Mouse (Mus musculus) spleen, adult 2 months (tissue): ENCODE measurements at regions not wholly inside any gene's neighbourhood (a gene's known extent, or its start where the extent isn't known, plus 50 kb on each side); places are given as distances from the start of the nearest gene placed in this dataset.

Experiments
- CTCF ChIP-seq: fragments of 200-500 bp; IDR thresholded peaks from 2 replicates; pipeline ENCODE4 v1.5.1; 2011; ENCODE audit warnings: mild to moderate bottlenecking, inconsistent platforms; ENCODE audit not compliant: insufficient read depth, insufficient read length, insufficient replicate concordance; ENCODE audit errors: extremely low read depth
- POLR2A ChIP-seq: fragments of 200-500 bp; IDR thresholded peaks from 2 replicates; pipeline ENCODE4 v1.6.1; 2011; ENCODE audit warnings: low read depth, low read length, inconsistent platforms

DNA sequence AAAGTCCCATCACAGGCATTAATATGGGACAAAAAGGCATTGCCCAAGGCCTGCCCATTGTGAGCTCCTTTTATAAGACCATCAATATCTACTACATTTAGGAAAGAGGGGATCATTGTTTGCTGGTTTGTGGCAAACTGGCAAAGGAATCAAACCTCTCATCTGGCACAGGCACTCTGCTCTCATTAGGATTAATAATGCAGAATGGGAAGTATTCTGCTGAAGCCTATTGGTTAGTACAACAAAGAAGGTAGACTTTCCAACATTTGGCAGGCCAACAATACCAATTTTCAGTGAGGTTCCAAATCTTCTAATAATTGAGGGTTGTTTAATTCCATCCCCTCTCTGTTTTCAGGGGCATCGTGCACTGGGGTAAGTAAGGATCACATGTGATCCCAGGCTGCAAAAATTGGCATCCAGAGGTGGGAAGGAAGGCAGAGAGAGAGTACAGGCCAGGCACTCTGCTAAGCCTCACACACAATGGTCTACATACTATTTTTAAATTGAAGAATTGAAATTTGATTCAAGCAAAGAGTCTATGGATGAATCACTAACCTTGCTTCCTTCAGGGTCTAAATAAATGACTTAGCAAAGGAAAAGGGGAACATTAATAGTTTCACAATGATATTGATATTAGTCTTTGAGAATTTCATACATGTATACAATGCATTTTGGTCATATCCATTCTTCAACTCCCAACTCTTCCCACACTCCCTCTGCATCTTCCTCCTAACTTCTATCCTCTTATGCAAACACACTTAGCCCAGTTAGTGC lies 174.9 kb downstream of the Fzd1 start:
- TF ChIP-seq POLR2A = no peak
- TF ChIP-seq CTCF = no peak
